16 mouse cellular contexts compared by ENCODE assay signal in genomic region chr16:7764383-7764782, GRCm38 (mm10).
A peak's percentile ranks its signal among the peaks of the same experiment; 100 is the strongest.
DNase-seq lines count a peak whose midpoint lies in the region; ATAC-seq and TF ChIP-seq lines count a peak whose summit lies in the region.
"Had no signal": no experiment of that assay in that cellular context is flagged by ENCODE, and none has a peak within 500 bp of the region (broad histone marks: within the 10 kb centered on the region; RNA-seq: fewer than 3 reads in every experiment).

No protein-coding gene starts in this region.

- no peak overlapping the region for H3K9ac ChIP-seq in neural tube, embryonic 15.5 days (replicated peaks)
- H3K9ac ChIP-seq in midbrain, embryonic 12.5 days (replicated peaks): no peak overlapping the region
- no peak overlapping the region for H3K9ac ChIP-seq in stomach, postnatal 0 days (ENCODE audit: low read length)
- H3K9ac ChIP-seq: embryonic facial prominence, embryonic 13.5 days; forebrain, embryonic 12.5 days; liver, embryonic 15.5 days had no signal

- no peaks in the 10 kb centered on the region for H3K36me3 ChIP-seq in neural tube, embryonic 15.5 days
- no peaks in the 10 kb centered on the region for H3K36me3 ChIP-seq in midbrain, embryonic 12.5 days
- no peaks in the 10 kb centered on the region for H3K36me3 ChIP-seq in stomach, postnatal 0 days (ENCODE audit: control insufficient read depth, insufficient read depth, low read length)
- H3K36me3 ChIP-seq: embryonic facial prominence, embryonic 13.5 days; forebrain, embryonic 12.5 days; liver, embryonic 15.5 days had no signal

- ATAC-seq in neural tube, embryonic 15.5 days (ENCODE audit: low FRiP score): no peak
- ATAC-seq in midbrain, embryonic 12.5 days (ENCODE audit: low FRiP score, low read depth): 0 out of 2 replicates have a peak, but pooled peaks have one; percentile 34
- ATAC-seq in stomach, postnatal 0 days (ENCODE audit: low FRiP score, low TSS enrichment): no peak

- WGBS in neural tube, embryonic 15.5 days: 16% methylated on average over 6 of the region's 6 CpGs
- 12% methylated on average over 6 of the region's 6 CpGs for WGBS in midbrain, embryonic 12.5 days
- 53% methylated on average over 6 of the region's 6 CpGs for WGBS in stomach, postnatal 0 days

- TF ChIP-seq CTCF in stomach, postnatal 0 days (IDR thresholded peaks at IDR 0.05; ENCODE audit: low read depth): no peak

- peak; percentile 47 for DNase-seq in embryo, embryonic 10 days (ENCODE audit: low spot score)
- no peak for DNase-seq in embryo, embryonic 9.5 days (ENCODE audit: extremely low spot score)
- peak; percentile 21 for DNase-seq in neural tube, embryonic 10.5 days (ENCODE audit: extremely low spot score, low spot score)
- no peak for DNase-seq in right cerebral cortex, postnatal 10 days (ENCODE audit: low spot score in 2 of 2)
- no peak for DNase-seq in stomach, postnatal 0 days (ENCODE audit: low spot score)
- DNase-seq in spleen, postnatal 14 days (ENCODE audit: low spot score in 2 of 2): no peak
- DNase-seq: adrenal gland, adult 2 months; cerebellum, adult 8-10 months; kidney, postnatal 10 days; lung, postnatal 14 days; thymus, postnatal 14 days had no signal

- H3K9me3 ChIP-seq in neural tube, embryonic 15.5 days (replicated peaks): no peaks in the 10 kb centered on the region
- no peaks in the 10 kb centered on the region for H3K9me3 ChIP-seq in midbrain, embryonic 12.5 days
- no peaks in the 10 kb centered on the region for H3K9me3 ChIP-seq in stomach, postnatal 0 days (ENCODE audit: control insufficient read depth, low read length)
- H3K9me3 ChIP-seq: embryonic facial prominence, embryonic 13.5 days; forebrain, embryonic 12.5 days; liver, embryonic 15.5 days had no signal

- H3K4me1 ChIP-seq in neural tube, embryonic 15.5 days: peaks cover 5% of the 10 kb centered on the region; the same call in 1 of the 2 replicates
- H3K4me1 ChIP-seq in midbrain, embryonic 12.5 days: peaks cover 5% of the 10 kb centered on the region; the same call in 1 of the 2 replicates
- no peaks in the 10 kb centered on the region for H3K4me1 ChIP-seq in stomach, postnatal 0 days (replicated peaks; ENCODE audit: control insufficient read depth, insufficient read depth)
- H3K4me1 ChIP-seq: liver, embryonic 15.5 days had no signal

- H3K27me3 ChIP-seq in neural tube, embryonic 15.5 days (replicated peaks): no peaks in the 10 kb centered on the region
- no peaks in the 10 kb centered on the region for H3K27me3 ChIP-seq in midbrain, embryonic 12.5 days
- H3K27me3 ChIP-seq in stomach, postnatal 0 days (ENCODE audit: control insufficient read depth, insufficient read depth, low read length): no peaks in the 10 kb centered on the region
- H3K27me3 ChIP-seq: embryonic facial prominence, embryonic 13.5 days; forebrain, embryonic 12.5 days; liver, embryonic 15.5 days had no signal

- H3K4me3 ChIP-seq in neural tube, embryonic 15.5 days (replicated peaks): no peak overlapping the region
- no peak overlapping the region for H3K4me3 ChIP-seq in midbrain, embryonic 12.5 days
- H3K4me3 ChIP-seq in stomach, postnatal 0 days (ENCODE audit: low read depth, low read length): no peak overlapping the region
- H3K4me3 ChIP-seq: embryonic facial prominence, embryonic 13.5 days; forebrain, embryonic 12.5 days; liver, embryonic 15.5 days had no signal

- H3K4me2 ChIP-seq in neural tube, embryonic 15.5 days: no peak overlapping the region
- no peak overlapping the region for H3K4me2 ChIP-seq in midbrain, embryonic 12.5 days (replicated peaks)
- H3K4me2 ChIP-seq in stomach, postnatal 0 days (replicated peaks; ENCODE audit: low read depth): no peak overlapping the region
- H3K4me2 ChIP-seq: embryonic facial prominence, embryonic 13.5 days; forebrain, embryonic 12.5 days; liver, embryonic 15.5 days had no signal

- no peak for TF ChIP-seq EP300 in stomach, postnatal 0 days (optimal IDR thresholded peaks at IDR 0.05)

- no peak overlapping the region for H3K27ac ChIP-seq in neural tube, embryonic 15.5 days (replicated peaks)
- no peak overlapping the region for H3K27ac ChIP-seq in midbrain, embryonic 12.5 days (replicated peaks)
- H3K27ac ChIP-seq in stomach, postnatal 0 days (replicated peaks): no peak overlapping the region
- H3K27ac ChIP-seq: embryonic facial prominence, embryonic 13.5 days; forebrain, embryonic 12.5 days; liver, embryonic 15.5 days had no signal

Comparison
In these comparisons a context has a peak if more than half of its experiments do, and no peak if none do; other contexts are left out.
1. DNase-seq: peak in embryo, embryonic 10 days (single experiment) and neural tube, embryonic 10.5 days (single experiment); none in embryo, embryonic 9.5 days (single experiment), right cerebral cortex, postnatal 10 days (0 of 2), stomach, postnatal 0 days (single experiment) and spleen, postnatal 14 days (0 of 2).